Mouse (Mus musculus): ENCODE measurements at regions not wholly inside any gene's neighbourhood (a gene's known extent, or its start where the extent isn't known, plus 50 kb on each side); places are given as distances from the start of the nearest gene placed in this dataset.

GRCm38 (mm10) chr8:50264757-50265156, 1421.0 kb upstream of the Tenm3 start:
- Histone ChIP-seq H3K9ac (ENCODE audit: insufficient read depth, low read depth) (no peak overlapping the region), H3K4me1 (ENCODE audit: control insufficient read depth in 1 of 2, insufficient read depth in 2 of 2) (no peaks in the 10 kb centered on the region), H3K27me3 (replicated peaks) (no peaks in the 10 kb centered on the region), H3K9me3 (replicated peaks; ENCODE audit: low read length) (peaks cover 30% of the 10 kb centered on the region), H3K79me2 (replicated peaks; ENCODE audit: control insufficient read depth, extremely low read depth, insufficient read depth, poor library complexity, severe bottlenecking) (no peaks in the 10 kb centered on the region), H3K4me2 (ENCODE audit: insufficient read depth, low read depth, poor library complexity, severe bottlenecking) (no peak overlapping the region), H3K36me3 (replicated peaks in 1 of 2; ENCODE audit: control insufficient read depth in 1 of 2, insufficient read depth in 1 of 2, low read length in 1 of 2) (no peaks in the 10 kb centered on the region), H3K4me3 (replicated peaks in 1 of 3; ENCODE audit: low read depth in 2 of 3, low read length in 2 of 3, poor library complexity in 1 of 3) (no peak overlapping the region), H3K27ac (ENCODE audit: insufficient read depth, low read depth) (no peak overlapping the region)
- DNase-seq (ENCODE audit: extremely low read depth) = no peak
- dilution Hi-C loops (cut with MboI; ENCODE audit: extremely low pct_ligation_motif_present, extremely low pct_unique_long_range_greater_than_20kb, low sequenced_read_pairs) (no loop called here), in situ Hi-C loops (cut with MboI; ENCODE audit: low pct_ligation_motif_present, low pct_unique_long_range_greater_than_20kb, low sequenced_read_pairs) (no loop called here)
- TF ChIP-seq SMC3 (IDR thresholded peaks at IDR 0.05; ENCODE audit: low read depth, low read length) (no peak), CHD1 (IDR thresholded peaks at IDR 0.05; ENCODE audit: low read depth, low read length) (no peak), RCOR1 (conservative IDR thresholded peaks at IDR 0.05; ENCODE audit: low read depth, low read length) (no peak), NRF1 (IDR thresholded peaks at IDR 0.05; ENCODE audit: low read depth, low read length) (no peak), MEF2A (IDR thresholded peaks at IDR 0.05; ENCODE audit: borderline replicate concordance, low read depth, low read length) (no peak), USF1 (IDR thresholded peaks at IDR 0.05; ENCODE audit: low read depth, low read length) (no peak), JUND (conservative IDR thresholded peaks at IDR 0.05; ENCODE audit: low read depth, low read length) (no peak), JUN (IDR thresholded peaks at IDR 0.05; ENCODE audit: insufficient read depth, low read depth, low read length) (no peak), NELFE (IDR thresholded peaks at IDR 0.05; ENCODE audit: low read depth, low read length) (no peak), TCF12 (IDR thresholded peaks at IDR 0.05; ENCODE audit: low read depth, low read length) (no peak)
